Mouse (Mus musculus) ES-Bruce4 (cell line): ENCODE results near the gene Prex1.

Experiments used
- CTCF ChIP-seq: IDR thresholded peaks from one replicate; pipeline ENCODE4 v1.8.1; 2011; ENCODE audit warnings: low read depth, low read length
- POLR2A ChIP-seq: IDR thresholded peaks from one replicate; pipeline ENCODE4 v1.8.1; 2011; ENCODE audit warnings: low read length; ENCODE audit not compliant: insufficient read depth

GRCm38 (mm10) chr2:166631189-166631588 is 82.4 kb downstream of the Prex1 start:
- TF ChIP-seq CTCF, result no peak
- no peak for TF ChIP-seq POLR2A
